Mouse (Mus musculus): ENCODE measurements around the gene Auts2.

The Auts2 gene

DNA sequence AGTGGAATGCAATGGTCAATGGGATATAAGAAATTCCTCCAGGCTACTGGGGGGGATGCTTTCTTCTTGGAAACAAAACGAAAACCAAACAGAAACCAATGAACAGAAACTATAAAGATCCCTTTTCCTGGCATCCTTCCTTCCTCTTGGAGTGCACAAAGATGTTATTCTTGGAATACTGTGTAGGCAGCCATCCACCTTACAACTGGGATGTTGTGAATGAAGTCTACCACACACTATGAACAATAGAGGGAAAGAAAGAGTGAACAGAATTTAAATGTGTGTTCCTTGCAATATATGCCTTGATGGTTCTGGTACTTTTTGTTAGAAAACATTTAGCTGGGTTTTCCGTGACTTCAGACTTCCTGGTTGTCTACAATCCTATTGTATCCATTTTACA is 236.1 kb downstream of the Auts2 start:
- DNase-seq, result no peak

DNA sequence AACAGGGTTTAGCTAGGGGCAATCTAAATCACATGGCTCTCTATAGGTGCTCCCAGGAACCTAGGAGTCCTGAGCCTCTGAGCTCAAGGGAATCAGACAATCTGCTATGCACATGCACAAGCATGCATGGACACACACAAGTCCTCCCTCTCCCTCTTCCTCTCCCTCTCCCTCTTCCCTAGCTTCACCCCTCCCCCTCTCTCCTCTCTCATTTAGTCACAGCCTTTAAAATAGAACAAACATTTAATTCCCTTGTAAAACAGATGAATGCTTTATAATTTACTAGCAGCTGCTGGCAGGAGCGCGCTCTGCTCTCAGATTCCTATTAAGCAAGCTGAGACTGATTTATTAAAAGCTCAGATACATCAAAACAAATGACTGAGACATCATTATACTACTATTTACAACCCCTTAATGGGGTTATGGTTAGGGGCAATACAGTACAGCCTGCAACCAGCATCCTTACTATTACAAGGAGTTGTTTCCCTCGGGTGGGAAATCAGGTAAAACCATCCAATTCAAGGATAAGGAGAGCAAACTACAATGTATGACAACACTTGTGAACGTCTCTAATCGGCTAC is 237.7 kb downstream of the Auts2 start:
- no peak for DNase-seq

DNA sequence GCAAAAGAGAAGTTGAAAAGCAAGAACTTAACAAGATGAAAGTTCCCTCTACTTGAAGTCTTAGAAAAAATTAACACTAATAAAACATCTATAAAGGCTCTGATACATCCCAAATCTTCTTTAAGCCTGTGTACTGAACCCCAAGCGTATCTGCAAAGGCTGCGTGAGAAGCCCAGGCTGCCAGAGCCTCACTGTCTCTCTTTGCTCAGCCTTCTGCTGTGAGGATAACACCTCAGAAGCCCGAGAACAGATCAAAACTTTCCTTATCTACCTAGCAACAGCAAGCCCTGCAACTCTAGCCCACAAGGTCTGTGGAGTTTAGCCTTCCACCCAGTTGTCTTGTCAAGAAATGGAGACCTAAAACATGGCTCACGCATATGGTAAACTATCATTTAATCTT is 240.4 kb downstream of the Auts2 start:
- no peak for DNase-seq

DNA sequence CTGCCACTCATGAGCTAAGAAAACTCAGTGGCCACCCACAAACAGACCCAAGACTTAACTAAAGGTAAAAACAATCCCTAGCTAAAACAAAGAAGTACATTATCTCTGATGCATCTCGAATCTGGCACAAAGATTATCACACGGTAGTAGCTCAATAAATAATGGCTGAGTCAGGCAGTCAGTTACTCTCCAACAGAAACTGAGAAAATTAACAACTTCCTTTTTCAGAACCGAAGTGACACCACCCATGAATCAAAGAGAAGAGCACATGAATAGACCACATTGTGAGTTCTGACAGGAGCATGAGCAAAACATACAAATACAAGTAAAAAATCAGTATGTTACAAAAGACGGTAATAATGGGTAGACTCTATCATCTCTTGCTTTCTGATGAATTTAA is 242.3 kb downstream of the Auts2 start:
- DNase-seq, result no peak

DNA sequence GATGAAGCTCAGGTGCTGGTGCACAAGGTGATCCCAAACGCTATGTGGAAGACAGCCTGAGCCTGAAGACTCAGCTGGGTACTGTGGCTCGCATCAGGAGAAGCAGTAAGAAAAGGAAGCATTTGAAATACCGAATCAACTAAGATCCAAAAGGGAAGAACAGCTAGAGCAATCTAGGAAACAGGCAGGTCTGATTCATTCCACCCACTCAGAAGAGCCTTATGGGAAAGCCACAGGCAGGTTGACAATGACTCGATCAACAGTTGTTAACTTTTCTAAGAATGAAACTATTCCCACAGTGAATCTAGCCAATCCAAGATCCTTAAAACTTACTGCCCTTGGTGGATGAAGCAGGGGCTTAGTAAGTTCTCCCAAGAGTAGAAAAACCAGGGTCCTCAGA is 243.4 kb downstream of the Auts2 start:
- DNase-seq, result no peak

DNA sequence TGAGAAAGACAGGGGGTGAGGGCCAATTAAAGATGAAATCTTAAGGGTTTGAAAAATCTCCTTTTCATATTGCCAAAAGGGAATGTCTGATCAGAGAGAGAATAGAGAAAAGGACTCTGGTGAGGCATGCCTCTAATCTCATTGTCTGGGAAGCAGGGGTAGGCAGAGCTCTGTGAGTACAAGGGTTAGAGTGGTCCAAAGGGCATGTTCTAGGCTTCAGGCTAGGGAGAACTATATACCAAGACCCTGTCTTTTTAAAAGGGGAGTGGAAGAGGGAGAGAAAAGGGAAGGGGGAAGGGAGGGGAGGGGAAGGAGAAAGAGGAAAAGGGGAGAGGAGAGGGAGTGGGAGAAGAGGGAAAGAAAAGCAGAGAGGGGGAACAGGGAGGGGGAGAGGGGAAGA is 244.1 kb downstream of the Auts2 start:
- DNase-seq, result no peak

DNA sequence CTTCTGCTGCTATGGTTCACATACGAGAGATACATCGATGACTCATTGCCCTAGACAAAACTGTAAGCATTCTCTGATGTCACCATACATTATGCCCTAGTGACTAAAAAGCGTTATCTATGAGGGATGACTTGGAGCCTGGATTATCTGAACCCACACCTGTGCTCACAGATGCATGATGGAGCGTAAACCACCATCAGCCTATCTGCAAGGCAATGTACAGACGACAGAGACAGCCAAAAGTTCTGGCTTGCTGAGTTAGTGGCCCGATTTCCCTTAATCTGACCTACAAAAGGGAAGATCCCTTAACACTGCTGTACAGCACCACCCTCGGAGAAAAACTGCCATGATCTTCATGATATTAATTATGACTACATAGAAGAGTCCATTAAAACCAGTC is 245.8 kb downstream of the Auts2 start:
- DNase-seq, result no peak

DNA sequence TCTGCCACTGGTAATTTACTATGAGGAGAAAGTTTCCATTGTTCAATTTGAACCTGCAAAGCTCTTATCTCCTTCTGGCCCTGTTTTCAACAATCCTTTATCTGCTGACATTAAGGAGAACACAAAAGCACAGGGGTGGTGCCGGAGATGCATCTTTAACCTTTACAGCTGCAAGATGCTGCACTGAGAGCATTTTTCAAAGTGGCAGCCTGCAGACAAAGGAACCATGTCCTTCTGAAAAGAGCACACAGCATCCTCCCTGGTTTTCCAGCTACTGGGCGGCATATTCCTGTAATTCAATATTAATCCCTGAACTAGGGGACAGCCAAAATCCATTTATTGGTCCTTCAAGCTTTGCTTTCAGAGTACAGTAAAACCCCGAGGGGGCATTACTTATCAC is 248.7 kb downstream of the Auts2 start:
- DNase-seq, result no peak

DNA sequence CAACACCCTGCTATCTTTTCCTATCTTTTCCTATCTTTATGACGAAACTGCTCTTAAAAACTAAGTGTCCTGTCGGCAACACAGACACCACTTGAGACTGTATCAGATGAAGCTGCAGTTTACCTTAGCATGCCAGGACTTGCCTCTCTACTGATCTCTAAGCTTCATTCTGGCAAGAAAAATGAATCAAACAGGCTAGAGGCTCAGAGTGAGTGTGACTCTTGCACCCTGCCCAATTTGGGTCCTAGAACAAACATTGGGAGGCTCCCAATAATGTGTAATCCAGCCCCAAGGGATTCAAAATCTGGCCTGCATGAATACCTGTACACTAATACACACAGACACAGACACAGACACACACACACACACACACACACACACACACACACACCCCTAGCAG is 250.2 kb downstream of the Auts2 start:
- no peak for DNase-seq

DNA sequence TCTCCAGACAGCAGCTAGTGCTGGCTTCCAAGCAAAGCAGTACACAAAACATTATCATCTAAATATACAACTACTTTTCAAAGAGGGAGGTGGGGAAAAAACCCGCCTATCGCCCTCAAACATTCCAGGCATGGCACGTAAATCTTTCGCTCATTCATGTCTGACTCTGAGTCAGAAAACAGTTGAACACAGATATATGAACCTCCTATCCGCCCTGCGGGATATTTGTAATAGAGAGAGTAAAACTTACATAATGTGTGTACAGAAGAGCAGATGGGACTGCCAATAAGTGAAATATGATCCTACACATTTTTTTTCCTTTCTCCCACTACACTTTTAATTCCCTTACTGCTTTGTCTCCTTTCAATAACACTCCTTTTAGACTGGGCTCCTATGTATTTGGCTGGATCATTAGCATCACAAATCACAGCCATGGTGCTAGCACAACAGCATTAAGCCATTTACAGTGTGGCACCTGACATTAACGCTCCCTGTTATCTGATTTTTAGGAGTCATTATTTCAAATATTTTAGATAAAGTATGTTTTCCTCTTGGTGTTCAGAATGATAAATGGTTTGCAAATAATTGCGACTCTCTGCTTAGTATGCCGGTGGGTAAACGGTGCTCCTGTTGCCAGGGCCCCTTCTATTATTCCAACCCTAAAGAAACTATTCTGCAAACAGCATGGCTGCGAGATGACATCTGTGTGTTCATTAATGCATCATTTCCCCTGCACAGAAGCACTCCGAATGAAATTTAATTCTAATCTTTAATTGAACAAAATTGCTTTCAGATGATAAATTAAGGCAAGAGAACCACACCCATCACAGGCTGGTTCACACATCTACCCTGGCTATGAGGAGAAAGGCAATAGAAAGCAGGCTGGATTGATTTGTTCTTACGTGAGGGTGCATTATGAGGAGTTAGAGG is 252.3 kb downstream of the Auts2 start:
- no peak for DNase-seq

DNA sequence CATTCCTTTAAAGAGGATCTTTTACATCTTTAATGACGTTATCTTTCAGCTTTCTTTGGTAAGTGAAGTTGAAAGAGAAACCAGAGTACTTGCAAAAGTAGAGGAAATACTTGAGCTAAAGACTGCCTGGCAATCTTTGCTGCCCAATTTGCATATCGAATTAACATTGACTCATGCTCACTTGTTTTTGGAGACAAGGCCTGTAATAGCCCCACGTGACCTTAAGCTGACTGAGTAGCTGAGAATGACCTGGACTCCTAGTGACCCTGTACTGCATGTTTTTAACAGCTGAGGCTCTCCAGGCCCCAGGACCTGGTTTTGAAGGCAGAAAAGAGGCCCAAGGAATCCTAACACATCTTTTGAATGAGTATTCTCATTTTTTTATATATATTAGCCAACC is 259.4 kb downstream of the Auts2 start:
- no peak for DNase-seq

DNA sequence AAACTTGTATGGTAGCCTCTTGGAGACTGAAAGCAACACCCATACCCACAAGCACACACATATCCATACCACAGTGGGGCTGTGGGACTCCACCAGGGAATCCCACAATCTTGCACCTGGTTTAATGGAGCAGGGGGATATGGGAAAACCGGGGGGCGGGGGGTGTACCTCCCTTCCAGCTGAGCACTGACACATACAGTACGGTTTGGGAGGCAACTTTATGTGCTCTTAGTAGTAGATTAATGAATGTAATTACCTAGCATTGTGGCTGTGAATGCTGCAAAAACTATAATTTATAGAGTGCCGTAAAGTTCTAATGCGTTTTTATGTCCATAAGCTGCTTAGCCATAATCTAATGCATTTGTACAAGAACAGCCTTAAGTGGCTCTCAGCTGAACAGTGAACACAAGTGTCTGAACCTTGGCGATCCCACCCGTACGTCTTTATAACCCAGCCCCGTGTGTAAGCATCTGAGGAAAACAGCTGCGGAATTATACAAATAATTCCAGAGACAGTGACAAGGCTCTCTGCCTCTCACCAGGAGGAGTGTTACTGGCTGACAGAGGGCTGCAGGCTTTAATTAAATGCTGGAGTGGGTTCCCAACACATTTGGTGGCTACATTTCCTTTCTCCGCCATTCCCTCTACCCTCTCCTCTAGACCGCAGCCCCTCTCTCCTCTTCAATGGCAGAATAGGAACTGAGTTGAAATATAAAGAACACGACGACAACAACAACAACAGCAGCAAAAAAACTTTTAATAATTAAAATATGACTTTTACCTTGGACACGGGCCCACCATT is 268.8 kb downstream of the Auts2 start:
- no peak for DNase-seq

DNA sequence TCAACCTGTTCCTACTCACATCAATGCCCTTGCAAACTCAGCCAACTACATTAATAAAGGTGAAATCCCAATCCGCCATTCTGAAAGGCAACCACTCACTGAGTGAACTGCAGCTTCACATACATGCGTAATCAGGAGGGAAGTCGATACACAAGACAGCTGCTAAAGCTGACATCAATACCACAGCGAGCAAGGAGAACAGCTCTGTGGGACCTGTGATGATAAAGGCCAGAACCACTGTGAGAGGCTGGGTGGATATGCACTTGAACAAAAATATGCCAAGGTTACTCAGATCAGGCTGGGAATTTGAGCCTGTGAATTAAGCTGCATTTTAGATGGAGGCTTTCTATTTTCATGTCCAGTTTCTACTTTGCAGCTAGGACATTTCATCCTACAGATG is 271.0 kb downstream of the Auts2 start:
- DNase-seq, result no peak

DNA sequence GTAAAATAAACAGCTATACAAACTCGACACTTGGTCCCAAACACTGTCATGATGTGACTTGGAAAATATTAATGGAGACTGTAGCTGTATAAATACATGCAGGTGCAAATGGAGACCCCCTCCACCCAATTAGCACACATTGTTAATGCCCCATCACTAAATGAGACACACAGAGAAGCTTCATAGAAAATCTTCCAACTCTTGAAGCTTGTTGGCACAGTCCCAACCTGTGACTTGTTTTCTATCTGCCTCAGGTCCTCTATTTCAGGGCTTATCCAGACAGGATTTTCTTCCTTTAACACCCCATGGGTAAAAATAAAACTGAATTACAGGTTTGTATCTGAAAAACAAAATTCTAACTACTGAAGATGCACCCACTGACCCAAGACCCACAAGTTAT is 272.2 kb downstream of the Auts2 start:
- no peak for DNase-seq

DNA sequence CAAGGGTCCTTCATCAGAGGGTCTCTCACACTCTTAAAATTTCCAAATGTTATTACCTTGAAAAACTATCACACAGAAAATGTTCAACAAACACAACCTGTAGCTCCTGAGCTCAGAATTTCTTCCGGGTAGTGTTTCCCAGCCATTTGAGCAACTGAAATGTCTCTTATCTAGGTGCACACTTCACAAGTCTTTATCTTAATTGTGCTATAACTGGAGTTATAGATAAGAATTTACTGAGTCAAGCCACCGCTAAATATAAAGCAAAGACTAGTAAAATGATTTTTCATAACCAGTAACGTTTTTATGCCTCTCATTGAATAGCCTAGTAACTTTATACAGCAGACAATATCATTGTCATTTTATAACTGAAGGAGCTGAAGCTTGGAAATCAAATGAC is 273.1 kb downstream of the Auts2 start:
- no peak for DNase-seq

DNA sequence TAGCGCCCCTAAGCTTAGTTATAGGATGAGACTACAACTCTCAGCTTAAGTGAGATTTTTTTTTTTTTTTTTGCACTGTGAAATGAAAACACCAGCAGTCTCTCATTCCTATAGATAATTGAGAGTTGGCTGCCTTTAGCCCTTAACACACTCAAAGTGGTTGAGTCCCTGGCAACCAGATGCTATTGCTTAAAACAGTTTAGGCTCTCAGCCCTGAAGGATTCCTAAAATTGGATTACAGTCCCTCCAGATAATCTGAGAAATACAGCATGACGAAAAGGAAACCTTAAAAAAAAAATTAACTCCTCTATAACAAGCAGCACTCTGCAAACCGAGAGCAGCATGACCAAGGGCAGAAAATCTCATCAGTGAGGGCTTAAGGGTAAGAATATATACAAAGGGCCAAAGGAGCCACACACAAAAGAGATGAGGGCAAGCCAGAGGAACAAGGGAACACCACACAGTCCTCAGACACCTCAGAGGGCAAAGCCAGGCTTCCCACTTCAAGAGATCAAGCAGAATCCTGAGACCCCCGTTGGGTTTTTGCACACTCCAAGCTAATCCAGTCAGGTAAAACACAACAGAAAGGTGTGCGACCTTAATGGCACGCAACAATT is 274.7 kb downstream of the Auts2 start:
- no peak for DNase-seq

DNA sequence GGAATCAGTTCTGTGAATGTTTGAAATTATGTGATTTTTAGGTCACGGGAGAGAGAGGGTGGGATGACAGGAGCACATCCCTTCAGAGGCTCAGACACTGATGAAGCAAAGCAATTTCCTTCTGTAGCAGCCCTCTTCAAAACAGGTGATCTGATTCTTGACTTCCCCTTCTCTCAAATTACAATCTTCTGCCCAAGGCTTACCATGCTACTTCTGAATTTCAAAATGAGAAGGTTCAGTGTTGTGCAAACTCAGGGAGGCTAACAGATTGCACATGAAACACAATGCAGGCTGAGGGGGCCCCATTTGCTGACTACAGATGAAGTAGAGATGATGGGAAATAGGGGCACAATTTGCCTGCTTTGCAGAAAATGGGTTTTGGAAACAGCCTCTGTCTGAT is 278.1 kb downstream of the Auts2 start:
- no peak for DNase-seq

DNA sequence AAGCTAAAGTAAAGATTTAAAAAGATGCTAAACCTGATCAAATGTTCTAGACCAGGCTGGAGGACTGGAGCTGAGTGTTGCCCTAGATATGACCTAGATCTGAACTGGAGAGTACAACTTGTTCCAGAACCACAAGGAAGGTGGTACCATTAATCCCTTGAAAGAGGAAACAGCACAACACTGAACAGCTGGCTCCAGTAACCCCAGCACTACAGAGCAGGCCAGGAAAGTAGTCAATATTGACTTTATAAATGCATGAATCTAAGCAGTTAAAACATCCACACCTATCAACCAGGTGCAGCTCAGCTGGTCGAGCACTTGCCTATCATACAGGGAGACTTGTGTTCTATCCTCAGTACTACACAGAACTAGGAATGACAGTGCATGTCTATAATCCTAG is 281.4 kb downstream of the Auts2 start:
- DNase-seq, result no peak

DNA sequence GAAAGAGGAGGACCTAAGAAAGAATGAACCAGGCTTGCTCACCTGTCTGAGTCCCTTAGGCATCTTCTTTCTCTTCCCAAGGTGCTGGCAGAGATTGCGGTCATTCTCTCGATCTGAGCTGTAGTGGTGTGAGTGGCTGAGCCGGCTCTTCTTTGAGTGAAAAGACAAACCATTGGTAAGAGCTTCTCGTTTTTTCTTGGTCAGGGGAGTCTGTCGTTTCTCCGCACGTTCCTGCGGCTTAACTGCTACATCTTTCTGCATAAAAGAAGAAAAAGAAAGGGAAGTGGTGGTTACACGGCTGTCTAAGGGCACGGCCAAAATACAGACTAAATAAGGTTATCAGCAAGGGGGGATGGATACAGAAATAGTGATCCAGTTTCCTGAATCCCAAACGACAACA is 284.3 kb downstream of the Auts2 start:
- no peak for DNase-seq

DNA sequence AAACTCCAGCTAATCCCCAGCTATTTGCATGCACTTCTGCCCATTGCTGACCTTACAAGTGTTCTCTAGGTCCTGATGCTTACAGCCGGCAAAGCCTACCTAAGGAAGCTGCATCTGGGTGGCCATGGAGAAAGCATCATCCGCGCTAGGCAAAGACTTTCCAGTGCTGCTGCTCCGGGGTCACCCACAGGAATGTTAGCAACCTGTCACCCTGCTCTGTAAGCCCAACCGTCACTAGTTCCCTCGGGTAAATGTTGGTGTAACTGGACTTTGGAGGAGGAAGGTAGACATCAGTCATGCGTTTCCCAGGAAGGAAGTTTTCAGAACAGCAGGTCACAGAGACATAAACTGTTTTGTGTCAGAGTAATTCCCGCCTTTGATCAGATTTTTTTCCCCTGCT is 287.6 kb downstream of the Auts2 start:
- no peak for DNase-seq

DNA sequence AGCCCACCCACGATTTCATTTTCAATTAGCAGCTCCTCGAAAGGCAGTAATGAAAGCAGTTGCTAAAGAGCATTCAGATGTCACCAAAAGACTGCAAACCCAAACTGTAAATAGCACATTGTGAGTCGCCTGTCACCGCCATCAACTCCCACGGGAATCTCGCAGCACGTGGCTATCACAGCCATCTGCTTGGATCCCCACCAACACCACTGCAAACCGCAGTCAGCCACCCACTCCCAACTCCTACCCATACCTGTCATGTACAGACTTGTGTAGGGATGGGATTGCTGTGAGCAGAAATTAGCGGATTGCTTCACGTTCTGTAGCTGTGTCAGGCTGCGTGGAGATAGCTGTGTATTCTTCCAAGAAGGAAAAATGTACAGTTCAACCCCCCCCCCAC is 293.6 kb downstream of the Auts2 start:
- DNase-seq, result peak; percentile 25

DNA sequence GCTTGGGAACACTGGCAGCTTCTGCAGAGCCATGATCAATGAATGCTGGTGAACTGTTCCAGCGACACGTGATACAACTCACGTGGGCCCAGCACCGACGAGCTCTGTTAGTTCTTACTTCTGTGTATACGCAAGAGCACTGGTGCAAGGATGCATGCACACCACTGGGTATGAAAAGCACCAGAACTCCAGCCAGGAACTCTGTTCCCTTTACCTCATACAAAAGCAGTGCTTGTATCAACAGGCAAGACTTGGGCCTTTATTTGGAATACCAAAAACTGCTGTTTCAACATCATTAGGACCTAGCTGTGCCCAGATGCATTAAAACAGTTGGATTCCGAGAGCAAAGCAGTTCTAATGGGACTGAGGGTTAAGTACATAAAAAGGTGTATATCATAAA is 295.1 kb downstream of the Auts2 start:
- no peak for DNase-seq

DNA sequence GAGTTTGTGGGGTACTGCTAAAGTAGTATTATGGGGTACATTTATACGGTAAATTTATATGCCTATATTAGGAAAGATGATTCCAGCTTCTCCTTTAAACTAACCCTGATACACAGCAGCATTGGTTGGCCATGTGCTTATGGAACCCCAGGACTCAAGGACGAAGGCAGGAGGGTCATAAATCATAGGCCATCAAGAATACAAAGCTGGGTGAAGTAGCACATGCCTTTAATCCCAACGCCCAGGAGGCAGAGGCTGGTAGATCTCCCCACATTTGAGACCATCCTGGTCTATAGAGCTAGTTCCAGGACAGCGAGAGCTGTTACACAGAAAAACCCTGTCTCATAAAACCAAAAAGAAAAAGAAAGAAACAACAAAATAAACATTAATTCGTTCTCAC is 307.7 kb downstream of the Auts2 start:
- DNase-seq, result no peak

DNA sequence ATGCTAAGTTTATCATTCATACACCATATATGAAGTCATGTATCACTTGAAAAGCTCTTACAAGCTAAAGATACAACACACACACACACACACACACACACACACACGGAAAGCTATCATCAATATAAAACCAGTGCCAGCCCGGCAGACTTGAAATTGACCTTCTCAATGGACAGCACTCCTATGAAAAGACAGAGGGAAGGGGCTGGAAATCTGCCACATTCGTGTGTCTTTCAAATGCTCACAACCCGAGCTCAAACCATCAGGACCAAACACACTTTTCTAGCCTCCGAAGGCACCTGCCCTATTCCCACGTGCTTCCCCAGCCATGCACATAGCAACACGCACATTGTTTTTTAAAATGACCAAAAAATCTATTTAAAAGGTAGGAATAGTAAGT is 308.7 kb downstream of the Auts2 start:
- DNase-seq, result no peak
